Mouse (Mus musculus) forebrain, embryonic 16.5 days (tissue): Measurements from ENCODE around the gene Nectin1. TPM values are rescaled to one million over a fixed set of nuclear protein-coding genes. Genes with fewer than 3 reads are reported as not detected.

Source experiments
- ATAC-seq: fragments of 200-750 bp; cut with Nextera tagmentation; 2 replicates; pipeline ENCODE4 v1.8.0; 2017; ENCODE audit warnings: mild to moderate bottlenecking, moderate library complexity
- H3K27ac ChIP-seq: fragments of 300-500 bp; sonication (generic); 2 replicates; pipeline ENCODE4 v1.5.1; 2014; ENCODE audit warnings: low read length, control low read depth
- H3K27me3 ChIP-seq: fragments of 300-500 bp; sonication (generic); replicated peaks from 2 replicates; pipeline ENCODE4 v1.6.1; 2014; ENCODE audit warnings: low read length; ENCODE audit not compliant: control insufficient read depth, insufficient read depth
- H3K36me3 ChIP-seq: fragments of 300-500 bp; sonication (generic); 2 replicates; pipeline ENCODE4 v1.6.1; 2014; ENCODE audit not compliant: control insufficient read depth, insufficient read depth
- H3K4me1 ChIP-seq: fragments of 300-500 bp; sonication (generic); replicated peaks from 2 replicates; pipeline ENCODE4 v1.6.1; 2014; ENCODE audit warnings: low read length; ENCODE audit not compliant: control insufficient read depth, insufficient read depth
- H3K4me2 ChIP-seq: fragments of 300-500 bp; sonication (generic); 2 replicates; pipeline ENCODE4 v1.6.1; 2014; ENCODE audit warnings: mild to moderate bottlenecking, low read length, control low read depth
- H3K4me3 ChIP-seq: fragments of 300-500 bp; sonication (generic); replicated peaks from 2 replicates; pipeline ENCODE4 v1.5.1; 2014; ENCODE audit warnings: mild to moderate bottlenecking, low read length, control low read depth
- H3K9ac ChIP-seq: fragments of 300-500 bp; sonication (generic); replicated peaks from 2 replicates; pipeline ENCODE4 v1.6.1; 2014; ENCODE audit warnings: low read depth, low read length, control low read depth
- H3K9me3 ChIP-seq: fragments of 300-500 bp; sonication (generic); 2 replicates; pipeline ENCODE4 v1.6.1; 2016; ENCODE audit warnings: low read length; ENCODE audit not compliant: control insufficient read depth
- WGBS: fragments of 180-500 bp; shearing (Covaris S2); extraction: QIAGEN DNeasy Blood & Tissue Kit; methylation state at CpG from one replicate; pipeline ENCODE4 v1.1.7; 2014; 5-methylcytosine and 5-hydroxymethylcytosine counted together
- polyA plus RNA-seq: library from polyadenylated mRNA; unstranded; fragments of >200 nt; fragmentation: Nextera tagmentation; extraction: Ambion mirVana; gene quantifications from 2 replicates; pipeline ENCODE4 v1.2.1, GENCODE M21; 2015

The Nectin1 gene
- polyA plus RNA-seq, 1 experiment from 2014 or later = 10.1 TPM

DNA sequence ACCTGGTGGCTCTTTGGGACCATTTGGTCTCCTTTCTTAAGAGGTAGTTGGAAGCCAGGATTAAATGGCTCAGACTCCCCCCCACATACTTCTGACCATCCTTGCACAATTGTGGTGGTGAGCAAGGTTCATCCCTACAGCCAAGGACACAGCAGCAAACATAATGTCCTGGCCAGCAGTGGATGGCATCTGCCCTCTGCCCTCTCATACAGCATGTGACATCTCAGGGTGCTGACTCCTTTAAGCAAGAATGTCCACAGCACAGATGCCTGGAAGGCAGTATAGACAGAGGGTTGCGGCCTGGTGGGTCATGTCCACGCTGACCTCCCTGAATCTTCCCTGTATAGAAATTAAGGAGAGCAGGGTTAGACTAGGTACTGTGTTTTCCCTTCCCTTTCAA, 12.1 kb downstream of the Nectin1 start:
- Histone ChIP-seq H3K36me3 (no peaks in the 10 kb centered on the region), H3K4me3 (no peak overlapping the region), H3K9me3 (no peaks in the 10 kb centered on the region), H3K9ac (no peak overlapping the region), H3K27ac (no peak overlapping the region), H3K4me2 (no peak overlapping the region), H3K27me3 (no peaks in the 10 kb centered on the region), H3K4me1 (peaks cover 38% of the 10 kb centered on the region)
- 97% methylated on average over 2 of the region's 2 CpGs for WGBS
- no peak for ATAC-seq

DNA sequence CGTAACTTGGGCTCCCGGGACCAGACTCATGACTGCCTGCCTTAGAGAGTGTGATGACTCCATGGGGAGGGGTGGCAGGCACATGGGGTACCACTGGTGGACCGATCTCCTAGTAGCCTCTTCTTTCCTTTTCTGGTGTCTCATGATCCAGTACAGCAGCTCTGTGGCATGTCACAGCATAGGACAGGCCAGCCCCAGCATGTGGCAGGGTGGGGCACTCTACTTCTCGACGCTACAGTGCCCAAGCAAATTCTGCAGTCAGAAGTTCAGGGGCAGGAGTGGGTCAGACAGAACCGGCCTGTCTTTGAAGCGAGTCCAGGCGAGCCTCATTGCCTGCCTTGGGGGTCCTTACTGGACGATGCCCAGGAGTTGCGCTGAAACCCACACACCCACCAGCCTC, 13.4 kb downstream of the Nectin1 start:
- Histone ChIP-seq H3K9me3 (no peaks in the 10 kb centered on the region), H3K27me3 (no peaks in the 10 kb centered on the region), H3K27ac (no peak overlapping the region), H3K9ac (no peak overlapping the region), H3K4me1 (peaks cover 49% of the 10 kb centered on the region), H3K36me3 (no peaks in the 10 kb centered on the region), H3K4me2 (no peak overlapping the region), H3K4me3 (no peak overlapping the region)
- 80% methylated on average over 10 of the region's 10 CpGs for WGBS
- no peak for ATAC-seq

- no peaks in the 10 kb centered on the region for H3K27me3 ChIP-seq
- no peaks in the 10 kb centered on the region for H3K9me3 ChIP-seq
- no peak overlapping the region for H3K4me3 ChIP-seq
- H3K4me1 ChIP-seq = peaks cover 50% of the 10 kb centered on the region
- no peak overlapping the region for H3K9ac ChIP-seq
- H3K36me3 ChIP-seq = no peaks in the 10 kb centered on the region
- H3K4me2 ChIP-seq = no peak overlapping the region
- no peak for ATAC-seq
- no peak overlapping the region for H3K27ac ChIP-seq
- 66% methylated on average over 5 of the region's 5 CpGs for WGBS
These were observed 14.5 kb downstream of the Nectin1 start for GRCm38 (mm10) chr9:43757972-43758965.

- peaks cover 43% of the 10 kb centered on the region for H3K4me1 ChIP-seq
- H3K27me3 ChIP-seq = no peaks in the 10 kb centered on the region
- ATAC-seq = peak; percentile 49
- H3K4me3 ChIP-seq = no peak overlapping the region
- no peaks in the 10 kb centered on the region for H3K9me3 ChIP-seq
- no peak overlapping the region for H3K9ac ChIP-seq
- 39% methylated on average over 12 of the region's 12 CpGs for WGBS
- H3K36me3 ChIP-seq = no peaks in the 10 kb centered on the region
- peak overlapping the region; percentile 26 for H3K27ac ChIP-seq
- no peak overlapping the region for H3K4me2 ChIP-seq
These were observed 16.3 kb downstream of the Nectin1 start for GRCm38 (mm10) chr9:43760078-43760477.

DNA sequence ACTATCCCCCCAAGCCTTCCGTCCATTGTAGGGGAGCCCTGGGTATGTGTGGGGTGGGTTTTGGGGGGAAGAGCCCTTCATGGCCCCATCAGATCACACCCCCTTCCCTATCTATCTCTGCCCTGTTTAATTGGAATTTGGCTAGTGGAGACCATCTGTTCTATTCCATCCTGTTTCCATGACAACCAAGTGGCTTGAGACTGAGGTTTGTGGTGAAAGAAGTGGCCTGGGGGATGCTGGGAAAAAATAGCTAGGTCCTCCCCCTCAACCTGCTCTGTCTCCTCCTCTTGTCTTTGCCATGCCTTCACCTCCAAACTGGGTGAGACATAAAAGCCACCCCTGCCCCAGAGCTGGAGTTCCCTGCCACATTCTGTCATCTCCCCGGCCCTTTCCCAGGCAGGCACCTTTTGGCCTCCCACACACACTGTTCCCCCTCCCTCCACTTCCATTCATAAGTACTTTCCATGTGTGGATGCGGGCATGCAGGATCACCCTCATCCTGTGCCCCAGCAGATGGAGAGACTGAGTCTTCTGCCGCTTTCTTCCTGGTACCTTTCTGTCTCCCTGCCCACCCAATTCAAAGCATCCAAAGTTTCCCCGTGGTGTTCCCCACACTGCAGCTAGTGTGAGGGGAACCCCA, 17.5 kb downstream of the Nectin1 start:
- no peak overlapping the region for H3K4me3 ChIP-seq
- peaks cover 48% of the 10 kb centered on the region for H3K4me1 ChIP-seq
- no peaks in the 10 kb centered on the region for H3K9me3 ChIP-seq
- no peaks in the 10 kb centered on the region for H3K27me3 ChIP-seq
- no peaks in the 10 kb centered on the region for H3K36me3 ChIP-seq
- no peak overlapping the region for H3K9ac ChIP-seq
- peak overlapping the region; percentile 32; the same call in 1 of the 2 replicates for H3K4me2 ChIP-seq
- peak; percentile 76 for ATAC-seq
- peak overlapping the region; percentile 77 for H3K27ac ChIP-seq
- WGBS = 27% methylated on average over 5 of the region's 5 CpGs

- H3K4me3 ChIP-seq = no peak overlapping the region
- H3K36me3 ChIP-seq = no peaks in the 10 kb centered on the region
- H3K9me3 ChIP-seq = no peaks in the 10 kb centered on the region
- WGBS = 79% methylated on average over 3 of the region's 3 CpGs
- H3K4me1 ChIP-seq = peaks cover 43% of the 10 kb centered on the region
- H3K4me2 ChIP-seq = no peak overlapping the region
- no peaks in the 10 kb centered on the region for H3K27me3 ChIP-seq
- no peak overlapping the region for H3K9ac ChIP-seq
- ATAC-seq = no peak
- H3K27ac ChIP-seq = no peak overlapping the region; the same call in 1 of the 2 replicates
These were observed 18.2 kb downstream of the Nectin1 start for GRCm38 (mm10) chr9:43761941-43762340.

- Histone ChIP-seq H3K9me3 (no peaks in the 10 kb centered on the region), H3K27ac (no peak overlapping the region), H3K4me2 (no peak overlapping the region), H3K9ac (no peak overlapping the region), H3K4me3 (no peak overlapping the region), H3K27me3 (no peaks in the 10 kb centered on the region), H3K36me3 (no peaks in the 10 kb centered on the region), H3K4me1 (peaks cover 41% of the 10 kb centered on the region)
- 68% methylated on average over 14 of the region's 14 CpGs for WGBS
- ATAC-seq = no peak
These were observed 21.8 kb downstream of the Nectin1 start for GRCm38 (mm10) chr9:43765419-43766179.

DNA sequence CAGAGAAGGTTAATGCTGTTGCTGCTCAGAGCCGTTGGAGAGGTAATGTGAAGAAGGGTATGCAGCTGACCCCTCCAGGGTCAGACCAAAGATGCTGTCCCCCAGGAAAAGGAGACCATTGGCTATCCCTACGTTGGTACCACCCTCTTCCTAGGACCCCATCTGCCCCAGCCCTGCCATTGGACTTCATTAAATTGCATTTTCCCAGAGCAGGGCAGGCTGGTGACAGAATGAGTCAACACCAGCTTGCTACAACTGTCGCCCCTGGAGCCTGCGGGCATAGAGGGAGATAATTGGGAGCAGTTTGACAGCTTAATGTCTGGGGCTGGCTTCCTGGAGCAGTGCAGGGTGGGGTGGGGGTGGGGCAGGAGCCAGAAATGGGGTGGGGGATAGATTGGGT, 25.0 kb downstream of the Nectin1 start:
- Histone ChIP-seq H3K27me3 (no peaks in the 10 kb centered on the region), H3K4me2 (no peak overlapping the region), H3K9me3 (no peaks in the 10 kb centered on the region), H3K36me3 (no peaks in the 10 kb centered on the region), H3K27ac (peak overlapping the region; percentile 17; the same call in 1 of the 2 replicates), H3K4me3 (no peak overlapping the region), H3K9ac (no peak overlapping the region), H3K4me1 (peaks cover 24% of the 10 kb centered on the region)
- 19% methylated on average over 4 of the region's 4 CpGs for WGBS
- peak; percentile 78 for ATAC-seq

- ATAC-seq = no peak
- Histone ChIP-seq H3K9me3 (no peaks in the 10 kb centered on the region), H3K4me1 (peaks cover 24% of the 10 kb centered on the region), H3K4me3 (no peak overlapping the region), H3K27me3 (no peaks in the 10 kb centered on the region), H3K36me3 (no peaks in the 10 kb centered on the region), H3K4me2 (no peak overlapping the region), H3K27ac (no peak overlapping the region), H3K9ac (no peak overlapping the region)
- WGBS = 74% methylated on average over 7 of the region's 7 CpGs
These were observed 25.4 kb downstream of the Nectin1 start for GRCm38 (mm10) chr9:43769228-43769627.
